Mouse (Mus musculus): ENCODE measurements around the gene Sapcd1. TPM values are rescaled to one million over a fixed set of nuclear protein-coding genes. Genes with fewer than 3 reads are reported as not detected.

The Sapcd1 gene
- total and polyA plus RNA-seq, 3 experiments, result 94.1 to 142 (median 105) TPM

DNA sequence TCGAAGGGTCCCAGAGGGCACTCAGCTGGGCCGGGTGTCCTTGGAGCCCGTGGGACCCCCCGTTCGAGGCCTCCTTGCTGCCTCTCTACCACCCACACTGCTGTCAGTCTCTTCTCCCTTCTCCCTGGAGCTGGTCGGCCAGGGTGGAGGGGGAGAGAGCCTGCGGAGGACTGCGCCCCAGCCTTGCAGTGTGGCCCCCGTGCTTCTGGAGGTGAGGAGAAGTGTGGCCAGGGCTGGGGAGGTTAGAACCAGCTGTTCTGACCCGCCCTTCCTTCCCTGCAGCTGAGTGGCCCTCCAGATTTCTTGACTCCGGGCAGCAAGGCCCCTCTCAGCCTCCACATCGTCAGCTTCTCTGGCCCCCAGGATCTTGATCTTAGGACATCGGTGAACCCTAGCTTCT is 3.6 kb downstream of the Sapcd1 start:
- Histone ChIP-seq H3K27ac (ENCODE audit: insufficient read depth, low read depth) (no peak overlapping the region), H3K4me2 (ENCODE audit: insufficient read depth, low read depth, poor library complexity, severe bottlenecking) (no peak overlapping the region; the same call in 1 of the 2 replicates), H3K79me2 (replicated peaks; ENCODE audit: control insufficient read depth, extremely low read depth, insufficient read depth, poor library complexity, severe bottlenecking) (no peaks in the 10 kb centered on the region; the same call in none of the 2 replicates), H3K9me3 (replicated peaks; ENCODE audit: low read length) (no peaks in the 10 kb centered on the region), H3K4me3 (replicated peaks in 1 of 3; ENCODE audit: low read depth in 2 of 3, low read length in 2 of 3, poor library complexity in 1 of 3) (no peak overlapping the region), H3K4me1 (ENCODE audit: control insufficient read depth in 1 of 2, insufficient read depth in 2 of 2) (peaks cover 14 to 55% of the 10 kb centered on the region in 2 experiments), H3K36me3 (replicated peaks in 1 of 2; ENCODE audit: control insufficient read depth in 1 of 2, insufficient read depth in 1 of 2, low read length in 1 of 2) (peaks cover 4 to 47% of the 10 kb centered on the region in 2 experiments), H3K27me3 (replicated peaks) (no peaks in the 10 kb centered on the region), H3K9ac (ENCODE audit: insufficient read depth, low read depth) (no peak overlapping the region)
- dilution Hi-C loops (cut with MboI; ENCODE audit: extremely low pct_ligation_motif_present, extremely low pct_unique_long_range_greater_than_20kb, low sequenced_read_pairs) (no loop called here), in situ Hi-C loops (cut with MboI; ENCODE audit: low pct_ligation_motif_present, low pct_unique_long_range_greater_than_20kb, low sequenced_read_pairs) (loop anchor here (5.0 to 10.0 kb wide), 2 partner anchors 43 to 91 kb away; partner anchors contain the start of genes Ly6g5b, Ly6g6c and Mpig6b)
- DNase-seq (ENCODE audit: extremely low read depth), result no peak
- TF ChIP-seq BHLHE40 (IDR thresholded peaks at IDR 0.05; ENCODE audit: low read depth, low read length) (no peak), SMC3 (IDR thresholded peaks at IDR 0.05; ENCODE audit: low read depth, low read length) (no peak), TBP (conservative IDR thresholded peaks at IDR 0.05; ENCODE audit: low read depth, low read length) (no peak), MEF2A (IDR thresholded peaks at IDR 0.05; ENCODE audit: borderline replicate concordance, low read depth, low read length) (no peak), USF1 (IDR thresholded peaks at IDR 0.05; ENCODE audit: low read depth, low read length) (no peak), UBTF (IDR thresholded peaks at IDR 0.05; ENCODE audit: low read depth, low read length) (no peak), MYC (IDR thresholded peaks at IDR 0.05; ENCODE audit: low read depth, low read length) (no peak), JUN (IDR thresholded peaks at IDR 0.05; ENCODE audit: insufficient read depth, low read depth, low read length) (no peak), RAD21 (IDR thresholded peaks at IDR 0.05; ENCODE audit: low read depth, low read length) (no peak), ZC3H11A (IDR thresholded peaks at IDR 0.05; ENCODE audit: low read depth, low read length) (no peak), ZKSCAN1 (IDR thresholded peaks at IDR 0.05; ENCODE audit: borderline replicate concordance, low read depth, low read length) (no peak), MAFK (IDR thresholded peaks at IDR 0.05; ENCODE audit: insufficient replicate concordance, low read length) (no peak), ZMIZ1 (IDR thresholded peaks at IDR 0.05; ENCODE audit: low read depth, low read length) (no peak), TCF12 (IDR thresholded peaks at IDR 0.05; ENCODE audit: low read depth, low read length) (no peak), NELFE (IDR thresholded peaks at IDR 0.05; ENCODE audit: low read depth, low read length) (no peak), EP300 (IDR thresholded peaks at IDR 0.05; ENCODE audit: low read length) (no peak), HCFC1 (IDR thresholded peaks at IDR 0.05; ENCODE audit: low read depth, low read length) (no peak)

GRCm38 (mm10) chr17:35023756-35024155 is 4.1 kb downstream of the Sapcd1 start:
- DNase-seq (ENCODE audit: extremely low read depth), result no peak
- Histone ChIP-seq H3K27me3 (replicated peaks) (no peaks in the 10 kb centered on the region), H3K4me2 (ENCODE audit: insufficient read depth, low read depth, poor library complexity, severe bottlenecking) (no peak overlapping the region; the same call in 1 of the 2 replicates), H3K4me3 (replicated peaks in 1 of 3; ENCODE audit: low read depth in 2 of 3, low read length in 2 of 3, poor library complexity in 1 of 3) (no peak overlapping the region), H3K4me1 (ENCODE audit: control insufficient read depth in 1 of 2, insufficient read depth in 2 of 2) (peaks cover 14 to 50% of the 10 kb centered on the region in 2 experiments), H3K9me3 (replicated peaks; ENCODE audit: low read length) (no peaks in the 10 kb centered on the region), H3K27ac (ENCODE audit: insufficient read depth, low read depth) (no peak overlapping the region), H3K36me3 (replicated peaks in 1 of 2; ENCODE audit: control insufficient read depth in 1 of 2, insufficient read depth in 1 of 2, low read length in 1 of 2) (peaks cover 4 to 47% of the 10 kb centered on the region in 2 experiments), H3K79me2 (replicated peaks; ENCODE audit: control insufficient read depth, extremely low read depth, insufficient read depth, poor library complexity, severe bottlenecking) (no peaks in the 10 kb centered on the region; the same call in none of the 2 replicates), H3K9ac (ENCODE audit: insufficient read depth, low read depth) (no peak overlapping the region)
- no peak for TF ChIP-seq SMC3 (IDR thresholded peaks at IDR 0.05; ENCODE audit: low read depth, low read length)
- TF ChIP-seq ETS1 (conservative IDR thresholded peaks at IDR 0.05; ENCODE audit: low read depth, low read length), result no peak
- no peak for TF ChIP-seq ZMIZ1 (IDR thresholded peaks at IDR 0.05; ENCODE audit: low read depth, low read length)
- no peak for TF ChIP-seq CTCF (conservative IDR thresholded peaks at IDR 0.05 in 1 of 2, IDR thresholded peaks at IDR 0.05 in 1 of 2; ENCODE audit: low read depth in 2 of 2, low read length in 2 of 2)
- TF ChIP-seq MXI1 (IDR thresholded peaks at IDR 0.05; ENCODE audit: low read depth, low read length), result no peak
- dilution Hi-C loops (cut with MboI; ENCODE audit: extremely low pct_ligation_motif_present, extremely low pct_unique_long_range_greater_than_20kb, low sequenced_read_pairs), result no loop called here
- in situ Hi-C loops (cut with MboI; ENCODE audit: low pct_ligation_motif_present, low pct_unique_long_range_greater_than_20kb, low sequenced_read_pairs), result loop anchor here (5.0 to 10.0 kb wide), 2 partner anchors 44 to 91 kb away; partner anchors contain the start of genes Ly6g5b, Ly6g6c and Mpig6b
